Mouse (Mus musculus): ENCODE data around the gene Fancd2. TPM values are rescaled to one million over a fixed set of nuclear protein-coding genes. Genes with fewer than 3 reads are reported as not detected.

Fancd2 gene
- 1 to 10 TPM; 3.2 to 4.9 TPM for total RNA-seq (2021)
- long read RNA-seq, full-length matches to known transcripts: 1 of 13 reads
- long read RNA-seq, partial matches to known transcripts: 3 of 13 reads
- long read RNA-seq, other reads (novel, unspliced or antisense): 9 of 13 reads

GRCm38 (mm10) chr6:113530932-113531839 lies at the start of gene Fancd2, which contains the start of gene Emc3:
Gene Fancd2 (plus strand): TSS chr6:113531682.
Gene Emc3 (minus strand): TSS chr6:113531652.
- DNase-seq (ENCODE audit: low spot score in 2 of 2): peak; percentile 97

GRCm38 (mm10) chr6:113482477-113483099 lies 48.9 kb upstream of the Fancd2 start:
- DNase-seq (ENCODE audit: low spot score in 2 of 2): peak; percentile 59 to 60

GRCm38 (mm10) chr6:113483100-113483615 lies 48.3 kb upstream of the Fancd2 start, which contains the start of gene Creld1:
Gene Creld1 (plus strand): TSS chr6:113483297.
- DNase-seq (ENCODE audit: low spot score in 2 of 2): peak; percentile 85 to 91

GRCm38 (mm10) chr6:113483729-113484128 lies 47.8 kb upstream of the Fancd2 start:
- DNase-seq (ENCODE audit: low spot score in 2 of 2): peak in 1 of 2 experiments; percentile 52

GRCm38 (mm10) chr6:113487125-113487576 lies 44.3 kb upstream of the Fancd2 start:
- DNase-seq (ENCODE audit: low spot score in 2 of 2): no peak

- no peak for DNase-seq (ENCODE audit: low spot score in 2 of 2)
These were observed 42.1 kb upstream of the Fancd2 start for GRCm38 (mm10) chr6:113489410-113489809.

- DNase-seq (ENCODE audit: low spot score in 2 of 2): no peak
These were observed 39.2 kb upstream of the Fancd2 start for GRCm38 (mm10) chr6:113492101-113492864.

- peak; percentile 80 to 85 for DNase-seq (ENCODE audit: low spot score in 2 of 2)
These were observed 37.2 kb upstream of the Fancd2 start for GRCm38 (mm10) chr6:113494258-113494788.

- peak; percentile 30 to 41 for DNase-seq (ENCODE audit: low spot score in 2 of 2)
These were observed 36.3 kb upstream of the Fancd2 start for GRCm38 (mm10) chr6:113495071-113495675.

- no peak for DNase-seq (ENCODE audit: low spot score in 2 of 2)
These were observed 32.1 kb upstream of the Fancd2 start for GRCm38 (mm10) chr6:113499346-113499745.

- peak; percentile 64 to 73 for DNase-seq (ENCODE audit: low spot score in 2 of 2)
These were observed 29.9 kb upstream of the Fancd2 start, which contains the start of gene Prrt3 for GRCm38 (mm10) chr6:113501388-113502084. Gene Prrt3 (minus strand): TSS chr6:113501931.

- no peak for DNase-seq (ENCODE audit: low spot score in 2 of 2)
These were observed 28.7 kb upstream of the Fancd2 start for GRCm38 (mm10) chr6:113502801-113503200.

GRCm38 (mm10) chr6:113505689-113506088 lies 25.8 kb upstream of the Fancd2 start:
- DNase-seq (ENCODE audit: low spot score in 2 of 2): no peak

GRCm38 (mm10) chr6:113507130-113507529 lies 24.4 kb upstream of the Fancd2 start:
- no peak for DNase-seq (ENCODE audit: low spot score in 2 of 2)

- DNase-seq (ENCODE audit: low spot score in 2 of 2): no peak
These were observed 23.1 kb upstream of the Fancd2 start for GRCm38 (mm10) chr6:113508272-113508946.

GRCm38 (mm10) chr6:113508947-113509280 lies 22.6 kb upstream of the Fancd2 start:
- no peak for DNase-seq (ENCODE audit: low spot score in 2 of 2)

GRCm38 (mm10) chr6:113513944-113514343 lies 17.5 kb upstream of the Fancd2 start:
- no peak for DNase-seq (ENCODE audit: low spot score in 2 of 2)

- DNase-seq (ENCODE audit: low spot score in 2 of 2): no peak
These were observed 16.9 kb upstream of the Fancd2 start for GRCm38 (mm10) chr6:113514600-113514999.

Data from layer of hippocampus, postnatal 10 days (tissue).